Mouse (Mus musculus) heart, embryonic 15.5 days (tissue): ENCODE measurements at regions not wholly inside any gene's neighbourhood (a gene's known extent, or its start where the extent isn't known, plus 50 kb on each side); places are given as distances from the start of the nearest gene placed in this dataset.
A peak's percentile ranks its signal among the peaks of the same experiment; 100 is the strongest.

Experiments
- ATAC-seq: fragments of 200-750 bp; cut with Nextera tagmentation; replicated peaks from 2 replicates; pipeline ENCODE4 v1.8.0; 2017; ENCODE audit warnings: low read depth, moderate TSS enrichment; ENCODE audit not compliant: insufficient number of reproducible peaks, insufficient read depth, low FRiP score
- H3K27ac ChIP-seq: fragments of 300-500 bp; sonication (generic); 2 replicates; pipeline ENCODE4 v1.5.1; 2015; ENCODE audit warnings: mild to moderate bottlenecking, inconsistent platforms
- H3K27me3 ChIP-seq: fragments of 300-500 bp; sonication (generic); 2 replicates; pipeline ENCODE4 v1.6.1; 2015; ENCODE audit warnings: inconsistent platforms
- H3K36me3 ChIP-seq: fragments of 300-500 bp; sonication (generic); 2 replicates; pipeline ENCODE4 v1.6.1; 2015; ENCODE audit warnings: mild to moderate bottlenecking, inconsistent platforms
- H3K4me1 ChIP-seq: fragments of 300-500 bp; sonication (generic); replicated peaks from 2 replicates; pipeline ENCODE4 v1.6.1; 2015; ENCODE audit warnings: inconsistent platforms
- H3K4me2 ChIP-seq: fragments of 300-500 bp; sonication (generic); 2 replicates; pipeline ENCODE4 v1.6.1; 2015; ENCODE audit warnings: inconsistent platforms, mild to moderate bottlenecking, moderate library complexity
- H3K4me3 ChIP-seq: fragments of 300-500 bp; sonication (generic); 2 replicates; pipeline ENCODE4 v1.5.1; 2015; ENCODE audit warnings: mild to moderate bottlenecking, inconsistent platforms
- H3K9ac ChIP-seq: fragments of 300-500 bp; sonication (generic); 2 replicates; pipeline ENCODE4 v1.6.1; 2015; ENCODE audit warnings: mild to moderate bottlenecking, inconsistent platforms
- H3K9me3 ChIP-seq: fragments of 300-500 bp; sonication (generic); replicated peaks from 2 replicates; pipeline ENCODE4 v1.6.1; 2016; ENCODE audit warnings: inconsistent platforms
- WGBS: fragments of 180-500 bp; shearing (Covaris S2); methylation state at CpG from one replicate; pipeline ENCODE4 v1.1.7; 2015; ENCODE audit warnings: mixed read lengths; 5-methylcytosine and 5-hydroxymethylcytosine counted together

- H3K9me3 ChIP-seq = no peaks in the 10 kb centered on the region
- WGBS = 20% methylated on average over 18 of the region's 18 CpGs
- ATAC-seq = peak; percentile 60
These were observed 162.1 kb upstream of the Spdye4c start for GRCm38 (mm10) chr2:128428651-128429633.

GRCm38 (mm10) chr2:128429786-128430185, 161.2 kb upstream of the Spdye4c start:
- no peak for ATAC-seq
- Histone ChIP-seq H3K36me3 (no peaks in the 10 kb centered on the region), H3K9me3 (no peaks in the 10 kb centered on the region), H3K27ac (peak overlapping the region; percentile 59), H3K9ac (no peak overlapping the region), H3K4me2 (peak overlapping the region; percentile 52), H3K27me3 (no peaks in the 10 kb centered on the region), H3K4me1 (peaks cover 34% of the 10 kb centered on the region), H3K4me3 (no peak overlapping the region)
- WGBS = 46% methylated on average over 7 of the region's 7 CpGs

More at GRCm38 (mm10) chr2:128428651-128429633, 162.1 kb upstream of the Spdye4c start:
- Histone ChIP-seq H3K4me3 (peak overlapping the region; percentile 39), H3K9ac (peak overlapping the region; percentile 36), H3K36me3 (no peaks in the 10 kb centered on the region), H3K4me1 (peaks cover 34% of the 10 kb centered on the region), H3K4me2 (peak overlapping the region; percentile 52), H3K27me3 (no peaks in the 10 kb centered on the region), H3K27ac (peak overlapping the region; percentile 59)

DNA sequence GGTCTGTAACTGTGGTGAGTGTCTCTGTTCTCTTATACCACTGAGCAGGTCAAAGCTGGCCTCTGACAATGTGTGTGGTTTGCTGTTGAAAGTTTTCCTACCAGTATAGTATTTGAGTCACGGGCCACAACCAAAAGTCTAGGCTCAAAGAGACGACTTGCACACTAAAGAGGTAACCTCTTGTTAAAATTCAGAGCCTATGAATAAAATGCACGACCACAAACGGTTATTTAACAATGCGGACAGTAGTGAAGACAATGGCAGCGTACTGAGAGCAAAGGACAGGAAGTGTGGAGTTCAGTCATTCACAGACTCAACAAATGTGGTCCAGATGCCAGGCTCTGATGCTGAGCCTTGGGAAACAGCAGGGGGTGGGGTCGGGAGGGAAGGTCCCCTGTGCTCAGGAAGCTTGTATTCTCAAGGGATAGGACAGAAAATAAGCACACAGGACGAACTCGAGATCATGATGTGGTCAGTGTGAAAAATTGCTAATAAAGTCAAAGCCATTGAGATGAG, 160.2 kb upstream of the Spdye4c start:
- 56% methylated on average over 9 of the region's 9 CpGs for WGBS
- H3K36me3 ChIP-seq = no peaks in the 10 kb centered on the region
- H3K4me3 ChIP-seq = no peak overlapping the region
- ATAC-seq = no peak
- no peaks in the 10 kb centered on the region for H3K9me3 ChIP-seq
- H3K27me3 ChIP-seq = no peaks in the 10 kb centered on the region
- H3K27ac ChIP-seq = 0 out of 2 replicates have a peak overlapping the region, but pooled peaks have one; percentile 3
- no peak overlapping the region for H3K9ac ChIP-seq
- H3K4me2 ChIP-seq = no peak overlapping the region
- H3K4me1 ChIP-seq = peaks cover 34% of the 10 kb centered on the region

- H3K4me3 ChIP-seq = no peak overlapping the region
- H3K4me1 ChIP-seq = peaks cover 34% of the 10 kb centered on the region
- 70% methylated on average over 4 of the region's 4 CpGs for WGBS
- no peaks in the 10 kb centered on the region for H3K36me3 ChIP-seq
- no peak overlapping the region for H3K27ac ChIP-seq
- no peak for ATAC-seq
- H3K9ac ChIP-seq = no peak overlapping the region
- H3K4me2 ChIP-seq = no peak overlapping the region
- no peaks in the 10 kb centered on the region for H3K9me3 ChIP-seq
- no peaks in the 10 kb centered on the region for H3K27me3 ChIP-seq
These were observed 159.3 kb upstream of the Spdye4c start for GRCm38 (mm10) chr2:128431751-128432150.

- whole genome bisulfite sequencing = 85% methylated on average over 3 of the region's 3 CpGs
- H3K4me1 ChIP-seq = peaks cover 26% of the 10 kb centered on the region
These were observed 158.3 kb upstream of the Spdye4c start for GRCm38 (mm10) chr2:128432741-128433140.

DNA sequence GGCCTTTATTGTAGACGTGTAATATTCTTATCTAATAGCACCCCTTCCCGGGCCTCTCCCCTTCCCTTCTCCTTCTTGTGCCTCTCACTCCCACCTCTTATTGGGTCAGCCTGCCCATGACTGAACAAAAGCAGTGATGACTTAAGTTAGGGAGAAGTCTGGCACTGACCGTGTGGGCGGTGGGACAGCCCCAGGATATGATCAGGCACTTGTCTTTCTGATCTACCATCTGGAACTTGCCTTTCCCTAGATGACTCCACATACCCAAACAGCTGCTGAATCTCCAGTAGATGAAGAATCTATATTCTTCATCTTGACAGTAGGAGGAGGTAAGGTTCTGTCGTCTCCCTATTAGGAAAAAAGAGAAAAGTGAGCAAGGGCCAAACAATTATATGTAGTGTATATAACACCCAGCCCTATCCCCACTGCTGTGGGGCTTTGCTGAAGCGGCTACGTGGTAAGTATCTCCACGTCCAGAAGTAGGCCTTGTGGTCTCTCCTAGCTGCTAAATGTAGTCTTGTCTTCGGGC, 157.4 kb upstream of the Spdye4c start:
- no peak overlapping the region for H3K9ac ChIP-seq
- H3K4me1 ChIP-seq = peaks cover 18% of the 10 kb centered on the region
- H3K9me3 ChIP-seq = no peaks in the 10 kb centered on the region
- H3K4me3 ChIP-seq = no peak overlapping the region
- H3K4me2 ChIP-seq = no peak overlapping the region
- no peaks in the 10 kb centered on the region for H3K27me3 ChIP-seq
- ATAC-seq = no peak
- no peak overlapping the region for H3K27ac ChIP-seq
- 69% methylated on average over 9 of the region's 9 CpGs for WGBS
- H3K36me3 ChIP-seq = no peaks in the 10 kb centered on the region

More at GRCm38 (mm10) chr2:128432741-128433140, 158.3 kb upstream of the Spdye4c start:
- Histone ChIP-seq H3K36me3 (no peaks in the 10 kb centered on the region), H3K27me3 (no peaks in the 10 kb centered on the region), H3K27ac (no peak overlapping the region), H3K4me3 (no peak overlapping the region), H3K9ac (no peak overlapping the region), H3K4me2 (no peak overlapping the region), H3K9me3 (no peaks in the 10 kb centered on the region)
- no peak for ATAC-seq

DNA sequence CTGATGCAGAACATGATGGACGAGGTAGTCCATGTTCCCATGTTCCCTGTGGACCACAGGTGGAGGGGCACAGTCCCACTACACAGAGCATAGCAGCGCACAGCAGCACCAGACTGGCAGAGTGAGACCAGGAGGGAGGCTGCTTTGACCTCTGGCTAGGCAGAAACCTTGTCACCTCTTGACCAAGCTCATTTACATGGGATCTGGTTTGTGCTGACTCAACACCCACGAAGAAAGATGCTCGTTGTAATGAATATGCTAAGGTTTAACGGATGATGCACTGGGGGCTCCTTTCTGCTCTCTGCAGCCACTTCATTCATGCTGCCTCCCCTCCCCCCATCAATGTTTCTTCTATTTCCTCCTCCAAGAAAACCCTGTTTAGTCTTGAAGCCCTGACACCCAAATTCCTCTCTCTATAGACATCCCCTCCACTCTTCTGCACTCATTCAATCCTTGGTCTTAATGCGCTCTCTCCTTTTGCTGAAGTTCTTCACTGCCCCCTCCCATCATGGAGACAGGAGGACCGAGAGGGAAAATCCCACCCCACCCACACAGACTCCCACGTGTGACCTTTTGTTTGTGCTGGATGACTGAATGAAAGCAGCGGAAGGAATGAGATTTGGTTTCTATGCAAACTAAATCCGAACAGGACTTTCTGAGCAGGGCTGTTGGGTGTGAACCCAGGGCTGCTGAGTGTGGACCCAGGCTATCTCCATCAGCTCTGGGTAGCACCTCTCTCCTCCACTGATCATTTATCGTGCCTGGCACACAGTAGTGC, 156.6 kb upstream of the Spdye4c start:
- WGBS = 63% methylated on average over 11 of the region's 11 CpGs
- no peak overlapping the region for H3K9ac ChIP-seq
- H3K4me2 ChIP-seq = no peak overlapping the region
- H3K27me3 ChIP-seq = no peaks in the 10 kb centered on the region
- H3K36me3 ChIP-seq = no peaks in the 10 kb centered on the region
- H3K27ac ChIP-seq = no peak overlapping the region
- H3K4me1 ChIP-seq = peaks cover 10% of the 10 kb centered on the region
- no peak overlapping the region for H3K4me3 ChIP-seq
- no peak for ATAC-seq
- no peaks in the 10 kb centered on the region for H3K9me3 ChIP-seq

DNA sequence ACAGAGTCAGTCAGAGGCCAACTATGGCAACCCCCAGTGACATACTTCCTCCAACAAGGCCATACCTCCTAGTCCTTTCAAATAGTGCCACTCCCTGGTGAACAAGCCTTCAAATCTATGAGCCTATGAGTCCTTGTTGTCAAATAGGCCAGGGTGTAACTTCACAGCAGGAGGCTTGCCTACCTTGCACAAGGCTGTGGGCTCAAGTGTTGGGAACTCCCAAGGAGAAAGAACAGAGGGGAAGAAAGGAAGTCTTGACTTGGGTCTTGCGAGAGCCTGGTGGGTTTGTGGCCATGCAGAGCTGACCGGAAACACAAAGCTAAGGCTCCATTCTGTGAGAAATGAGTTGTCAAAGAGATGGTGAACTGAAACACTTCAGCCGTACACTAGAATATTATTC, 154.6 kb upstream of the Spdye4c start:
- Histone ChIP-seq H3K9ac (no peak overlapping the region), H3K36me3 (no peaks in the 10 kb centered on the region), H3K27me3 (no peaks in the 10 kb centered on the region), H3K27ac (no peak overlapping the region), H3K9me3 (no peaks in the 10 kb centered on the region), H3K4me1 (0 out of 2 replicates have a peak, but pooled peaks cover 5% of the 10 kb centered on the region), H3K4me2 (no peak overlapping the region), H3K4me3 (no peak overlapping the region)
- ATAC-seq = no peak
- WGBS = 94% methylated on average over 3 of the region's 3 CpGs

GRCm38 (mm10) chr2:128437698-128438097, 153.3 kb upstream of the Spdye4c start:
- Histone ChIP-seq H3K9ac (no peak overlapping the region), H3K4me2 (no peak overlapping the region), H3K4me1 (no peaks in the 10 kb centered on the region), H3K27ac (no peak overlapping the region), H3K27me3 (no peaks in the 10 kb centered on the region), H3K36me3 (no peaks in the 10 kb centered on the region), H3K9me3 (no peaks in the 10 kb centered on the region), H3K4me3 (no peak overlapping the region)
- 37% methylated on average over 7 of the region's 7 CpGs for WGBS
- ATAC-seq = no peak

DNA sequence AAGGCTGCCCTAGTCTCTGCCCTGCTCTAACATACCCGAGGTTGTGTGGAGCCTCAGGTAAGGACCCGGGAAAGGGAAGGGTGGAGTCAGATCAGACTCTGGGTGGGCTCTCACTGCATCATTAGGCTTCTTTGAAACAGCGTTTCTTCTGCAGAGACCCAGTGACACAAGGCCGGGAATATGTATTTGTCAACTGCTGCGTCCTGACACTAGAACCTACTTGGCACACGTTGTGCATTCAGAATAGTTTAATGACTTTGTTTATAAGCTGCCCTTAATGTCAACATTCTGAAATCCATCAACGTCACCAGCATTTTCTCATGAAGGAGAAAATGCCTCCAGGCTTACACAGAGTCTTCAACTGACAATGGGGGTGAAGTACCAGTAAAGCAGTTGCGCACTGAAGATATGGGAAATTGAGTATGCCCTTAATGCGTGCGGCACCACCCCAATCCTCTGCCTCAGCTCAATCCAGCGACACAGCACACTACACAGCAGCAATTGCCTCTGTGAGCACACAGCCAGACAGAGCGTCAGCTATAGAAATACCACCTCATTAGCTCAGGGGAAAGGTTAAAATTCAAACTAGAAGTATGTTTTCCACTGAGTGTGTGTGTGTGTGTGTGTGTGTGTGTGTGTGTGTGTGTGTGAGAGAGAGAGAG, 152.7 kb upstream of the Spdye4c start:
- Histone ChIP-seq H3K4me2 (no peak overlapping the region), H3K9me3 (no peaks in the 10 kb centered on the region), H3K9ac (no peak overlapping the region), H3K36me3 (no peaks in the 10 kb centered on the region), H3K4me3 (no peak overlapping the region), H3K27me3 (no peaks in the 10 kb centered on the region), H3K4me1 (no peaks in the 10 kb centered on the region), H3K27ac (no peak overlapping the region)
- 63% methylated on average over 12 of the region's 12 CpGs for WGBS
- no peak for ATAC-seq
